Mouse (Mus musculus) G1E (cell line): Measurements from ENCODE around the gene Cdk5rap2. TPM values are rescaled to one million over a fixed set of nuclear protein-coding genes. Genes with fewer than 3 reads are reported as not detected.

Experiments
- ATAC-seq: 2 replicates; pipeline ENCODE4 v1.8.0; 2016; ENCODE audit warnings: mild to moderate bottlenecking; ENCODE audit not compliant: insufficient number of reproducible peaks, poor library complexity, low FRiP score, severe bottlenecking; ENCODE audit errors: extremely low read depth
- DNase-seq: peaks from one replicate; pipeline ENCODE4 v3.0.0; 2012; ENCODE audit warnings: low spot score
- H3K27me3 ChIP-seq: 2 replicates; pipeline ENCODE4 v1.6.1; 2012; ENCODE audit warnings: mild to moderate bottlenecking, low read length, inconsistent platforms; ENCODE audit not compliant: insufficient read depth
- H3K36me3 ChIP-seq: replicated peaks from 2 replicates; pipeline ENCODE3; 2012; ENCODE audit warnings: mild to moderate bottlenecking, inconsistent platforms
- H3K4me1 ChIP-seq: 2 replicates; pipeline ENCODE4 v1.6.1; 2012; ENCODE audit warnings: low read depth, low read length, inconsistent platforms, mixed read lengths; ENCODE audit not compliant: insufficient read depth
- H3K4me3 ChIP-seq: 2 replicates; pipeline ENCODE4 v1.5.1; 2012; ENCODE audit warnings: low read depth, mild to moderate bottlenecking, inconsistent platforms, low read length, moderate library complexity, mixed read lengths
- H3K9me3 ChIP-seq: replicated peaks from 2 replicates; pipeline ENCODE4 v1.6.1; 2012; ENCODE audit warnings: inconsistent platforms
- CTCF ChIP-seq: IDR thresholded peaks from 2 replicates; pipeline ENCODE4 v1.5.1; 2012; ENCODE audit warnings: low read depth, low read length, inconsistent platforms, mixed read lengths
- GATA1 ChIP-seq: IDR thresholded peaks from 2 replicates; pipeline ENCODE4 v1.6.1; 2012; ENCODE audit warnings: borderline replicate concordance, low read length, inconsistent platforms, mixed read lengths
- GATA2 ChIP-seq: IDR thresholded peaks from 2 replicates; pipeline ENCODE4 v1.6.1; 2012; ENCODE audit warnings: low read depth, low read length, inconsistent platforms, borderline replicate concordance
- POLR2AphosphoS5 ChIP-seq: IDR thresholded peaks from 2 replicates; pipeline ENCODE4 v1.6.1; 2012; ENCODE audit warnings: low read depth, low read length, inconsistent platforms; ENCODE audit not compliant: insufficient replicate concordance
- TAL1 ChIP-seq: conservative IDR thresholded peaks from 2 replicates; pipeline ENCODE4 v1.6.1; 2012; ENCODE audit warnings: low read depth, low read length, inconsistent platforms, mixed read lengths
- polyA plus RNA-seq: library from polyadenylated mRNA; stranded (reverse); fragments of >175 nt; gene quantifications from 2 replicates; pipeline ENCODE4 v1.2.3, GENCODE M21; 2012
- total RNA-seq, 2 experiments: library from RNA; stranded (forward) in 1 of 2; stranded (reverse) in 1 of 2; fragments of 200-1000 nt in 1 of 2; fragments of >200 nt in 1 of 2; fragmentation: Nextera tagmentation in 1 of 2; gene quantifications; 2 replicates each; pipeline ENCODE4 v1.2.3; 2014 to 2017

The Cdk5rap2 gene
- total and polyA plus RNA-seq, 3 experiments, result 5.6 to 39.9 (median 29.3) TPM

DNA sequence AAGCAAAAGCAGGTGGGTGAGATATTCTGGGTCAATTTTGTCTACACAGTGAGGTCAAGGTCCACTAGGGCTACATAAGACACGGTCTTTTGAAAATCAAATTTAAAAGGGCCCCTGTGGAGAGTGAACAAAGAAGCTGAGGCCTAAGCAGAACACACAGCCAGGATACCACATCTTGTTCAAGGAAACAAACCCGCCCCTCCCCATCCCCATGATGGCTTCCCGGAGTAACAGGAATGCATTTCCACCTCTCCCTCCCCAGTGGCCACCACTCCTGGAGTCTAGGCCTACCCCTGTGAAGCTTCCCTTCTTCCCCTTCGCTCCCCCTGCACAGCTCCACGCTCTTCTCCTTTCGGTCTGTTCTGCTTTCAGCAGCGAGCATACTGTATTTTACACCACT, 77.7 kb downstream of the Cdk5rap2 start:
- Histone ChIP-seq H3K4me1 (no peaks in the 10 kb centered on the region), H3K4me3 (no peak overlapping the region), H3K36me3 (peaks cover 67% of the 10 kb centered on the region), H3K27me3 (no peaks in the 10 kb centered on the region), H3K9me3 (no peaks in the 10 kb centered on the region)
- no peak for DNase-seq
- ATAC-seq, result no peak
- TF ChIP-seq POLR2AphosphoS5, result no peak
- TF ChIP-seq TAL1, result no peak
- TF ChIP-seq GATA2, result no peak
- TF ChIP-seq GATA1, result no peak

- ATAC-seq (no peak), DNase-seq (no peak)
- Histone ChIP-seq H3K9me3 (no peaks in the 10 kb centered on the region), H3K27me3 (no peaks in the 10 kb centered on the region), H3K4me1 (no peaks in the 10 kb centered on the region), H3K36me3 (peaks cover 68% of the 10 kb centered on the region), H3K4me3 (no peak overlapping the region)
- TF ChIP-seq GATA2, result no peak
- no peak for TF ChIP-seq GATA1
- TF ChIP-seq POLR2AphosphoS5, result no peak
- no peak for TF ChIP-seq TAL1
- TF ChIP-seq CTCF, result no peak
Measured at GRCm38 (mm10) chr4:70331181-70331580, 79.1 kb downstream of the Cdk5rap2 start.

DNA sequence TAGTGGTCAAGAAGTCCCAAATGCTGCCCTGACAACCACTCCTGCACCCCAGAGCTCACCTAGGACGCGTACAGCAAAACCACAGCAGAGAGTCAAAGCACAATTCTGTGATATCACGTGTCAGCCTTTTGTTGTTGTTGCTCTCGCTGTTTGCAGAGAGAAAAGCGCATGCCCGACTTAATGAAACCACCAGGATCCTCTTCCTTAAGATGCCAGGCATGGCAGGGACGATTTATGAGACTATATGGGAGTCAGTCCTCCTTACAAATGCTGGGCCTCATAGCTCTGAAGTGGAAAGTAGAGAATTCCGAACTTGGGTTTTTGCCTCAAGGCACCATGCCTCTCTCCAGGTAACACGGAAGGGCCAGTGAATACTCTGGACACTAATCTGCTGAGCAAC, 82.2 kb downstream of the Cdk5rap2 start:
- Histone ChIP-seq H3K27me3 (no peaks in the 10 kb centered on the region), H3K4me1 (no peaks in the 10 kb centered on the region), H3K4me3 (no peak overlapping the region), H3K9me3 (no peaks in the 10 kb centered on the region), H3K36me3 (peaks cover 61% of the 10 kb centered on the region)
- TF ChIP-seq POLR2AphosphoS5, result no peak
- no peak for TF ChIP-seq GATA2
- ATAC-seq, result no peak
- DNase-seq, result no peak

- H3K27me3 ChIP-seq, result no peaks in the 10 kb centered on the region
- DNase-seq (no peak), ATAC-seq (no peak)
- peaks cover 59% of the 10 kb centered on the region for H3K36me3 ChIP-seq
- TF ChIP-seq GATA2 (no peak), GATA1 (no peak), POLR2AphosphoS5 (no peak), TAL1 (no peak), CTCF (no peak)
- H3K4me1 ChIP-seq, result no peaks in the 10 kb centered on the region
- no peak overlapping the region for H3K4me3 ChIP-seq
- H3K9me3 ChIP-seq, result no peaks in the 10 kb centered on the region
Measured at GRCm38 (mm10) chr4:70327436-70327835, 82.8 kb downstream of the Cdk5rap2 start.

- DNase-seq (no peak), ATAC-seq (no peak)
- Histone ChIP-seq H3K27me3 (no peaks in the 10 kb centered on the region), H3K9me3 (no peaks in the 10 kb centered on the region), H3K36me3 (peaks cover 53% of the 10 kb centered on the region), H3K4me1 (no peaks in the 10 kb centered on the region), H3K4me3 (no peak overlapping the region)
- no peak for TF ChIP-seq GATA1
- no peak for TF ChIP-seq POLR2AphosphoS5
- TF ChIP-seq TAL1, result no peak
- TF ChIP-seq CTCF, result no peak
- no peak for TF ChIP-seq GATA2
Measured at GRCm38 (mm10) chr4:70321586-70321985, 88.7 kb downstream of the Cdk5rap2 start.

- H3K36me3 ChIP-seq, result peaks cover 75% of the 10 kb centered on the region
- DNase-seq, result no peak
- no peak for ATAC-seq
Measured at GRCm38 (mm10) chr4:70312170-70312569, 98.1 kb downstream of the Cdk5rap2 start.

GRCm38 (mm10) chr4:70311530-70311929, 98.7 kb downstream of the Cdk5rap2 start:
- ATAC-seq, result no peak

More at GRCm38 (mm10) chr4:70312170-70312569, 98.1 kb downstream of the Cdk5rap2 start:
- Histone ChIP-seq H3K9me3 (no peaks in the 10 kb centered on the region), H3K27me3 (no peaks in the 10 kb centered on the region), H3K4me1 (no peaks in the 10 kb centered on the region), H3K4me3 (no peak overlapping the region)
- TF ChIP-seq GATA1 (no peak), TAL1 (no peak), POLR2AphosphoS5 (no peak), GATA2 (no peak), CTCF (no peak)

More at GRCm38 (mm10) chr4:70311530-70311929, 98.7 kb downstream of the Cdk5rap2 start:
- no peaks in the 10 kb centered on the region for H3K9me3 ChIP-seq
- DNase-seq, result no peak
- TF ChIP-seq GATA2 (no peak), CTCF (no peak), TAL1 (no peak), GATA1 (no peak), POLR2AphosphoS5 (no peak)
- no peaks in the 10 kb centered on the region for H3K27me3 ChIP-seq
- no peaks in the 10 kb centered on the region for H3K4me1 ChIP-seq
- no peak overlapping the region for H3K4me3 ChIP-seq
- peaks cover 74% of the 10 kb centered on the region for H3K36me3 ChIP-seq
